Mouse (Mus musculus): ENCODE measurements around the gene Fgf5.

Gene Fgf5

GRCm38 (mm10) chr5:98306528-98306927 lies 52.5 kb downstream of the Fgf5 start:
- no peak for DNase-seq

- DNase-seq = no peak
Measured at GRCm38 (mm10) chr5:98326625-98327024, 72.6 kb downstream of the Fgf5 start.
